Mouse (Mus musculus) neural tube, embryonic 15.5 days (tissue): ENCODE measurements at regions not wholly inside any gene's neighbourhood (a gene's known extent, or its start where the extent isn't known, plus 50 kb on each side); places are given as distances from the start of the nearest gene placed in this dataset.

Experiments used
- ATAC-seq: fragments of 200-750 bp; cut with Nextera tagmentation; 2 replicates; pipeline ENCODE4 v1.8.0; 2017; ENCODE audit warnings: mild to moderate bottlenecking, moderate TSS enrichment, moderate library complexity; ENCODE audit not compliant: low FRiP score
- H3K27ac ChIP-seq: fragments of 300-500 bp; sonication (generic); replicated peaks from 2 replicates; pipeline ENCODE4 v1.5.1; 2015; ENCODE audit warnings: mild to moderate bottlenecking, inconsistent platforms
- H3K27me3 ChIP-seq: fragments of 300-500 bp; sonication (generic); replicated peaks from 2 replicates; pipeline ENCODE4 v1.6.1; 2015; ENCODE audit warnings: inconsistent platforms
- H3K36me3 ChIP-seq: fragments of 300-500 bp; sonication (generic); 2 replicates; pipeline ENCODE4 v1.6.1; 2015; ENCODE audit warnings: inconsistent platforms
- H3K4me1 ChIP-seq: fragments of 300-500 bp; sonication (generic); 2 replicates; pipeline ENCODE4 v1.6.1; 2015; ENCODE audit warnings: inconsistent platforms
- H3K4me2 ChIP-seq: fragments of 300-500 bp; sonication (generic); 2 replicates; pipeline ENCODE4 v1.6.1; 2015; ENCODE audit warnings: inconsistent platforms, mild to moderate bottlenecking, moderate library complexity
- H3K4me3 ChIP-seq: fragments of 300-500 bp; sonication (generic); replicated peaks from 2 replicates; pipeline ENCODE4 v1.5.1; 2015; ENCODE audit warnings: mild to moderate bottlenecking, inconsistent platforms
- H3K9ac ChIP-seq: fragments of 300-500 bp; sonication (generic); replicated peaks from 2 replicates; pipeline ENCODE4 v1.6.1; 2015; ENCODE audit warnings: mild to moderate bottlenecking, inconsistent platforms
- H3K9me3 ChIP-seq: fragments of 300-500 bp; sonication (generic); replicated peaks from 2 replicates; pipeline ENCODE4 v1.6.1; 2016; ENCODE audit warnings: inconsistent platforms
- WGBS: fragments of 180-500 bp; shearing (Covaris S2); methylation state at CpG from one replicate; pipeline ENCODE4 v1.1.7; 2015; ENCODE audit warnings: mixed read lengths; 5-methylcytosine and 5-hydroxymethylcytosine counted together

- no peaks in the 10 kb centered on the region for H3K36me3 ChIP-seq
- H3K27me3 ChIP-seq: no peaks in the 10 kb centered on the region
- no peak overlapping the region for H3K9ac ChIP-seq
- no peaks in the 10 kb centered on the region for H3K9me3 ChIP-seq
- no peak overlapping the region for H3K27ac ChIP-seq
- ATAC-seq: no peak
- H3K4me2 ChIP-seq: no peak overlapping the region
- WGBS: 92% methylated on average over 1 of the region's 1 CpGs
- H3K4me1 ChIP-seq: no peaks in the 10 kb centered on the region
- H3K4me3 ChIP-seq: no peak overlapping the region
Measured at GRCm38 (mm10) chr3:20892916-20893430, 526.0 kb upstream of the Agtr1b start.

- no peak overlapping the region for H3K4me3 ChIP-seq
- H3K9me3 ChIP-seq: no peaks in the 10 kb centered on the region
- no peak for ATAC-seq
- WGBS: 88% methylated on average over 2 of the region's 2 CpGs
- H3K27me3 ChIP-seq: no peaks in the 10 kb centered on the region
- H3K9ac ChIP-seq: no peak overlapping the region
- H3K27ac ChIP-seq: no peak overlapping the region
- no peaks in the 10 kb centered on the region for H3K4me1 ChIP-seq
- H3K36me3 ChIP-seq: no peaks in the 10 kb centered on the region
- no peak overlapping the region for H3K4me2 ChIP-seq
Measured at GRCm38 (mm10) chr3:20864241-20864640, 497.3 kb upstream of the Agtr1b start.

DNA sequence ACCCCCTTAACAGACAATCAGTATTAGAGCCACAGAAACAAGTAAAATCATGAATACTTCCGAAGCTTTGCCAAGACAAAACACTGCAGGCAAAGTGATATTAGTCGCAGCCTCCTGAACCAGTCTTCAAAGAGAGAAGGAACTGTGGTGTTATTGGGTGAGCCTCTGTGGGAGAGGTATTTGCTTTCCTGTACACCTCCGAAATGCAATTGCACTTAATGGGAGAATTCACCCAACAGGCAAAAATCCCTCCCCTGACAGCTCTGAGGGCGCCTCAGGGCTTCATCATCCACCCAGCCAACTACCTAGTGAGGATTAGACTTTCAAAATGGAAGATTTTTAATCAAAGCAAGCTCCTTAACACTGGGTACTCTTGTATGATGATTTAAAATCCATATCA, 464.1 kb upstream of the Agtr1b start:
- 77% methylated on average over 4 of the region's 4 CpGs for WGBS
- Histone ChIP-seq H3K4me1 (no peaks in the 10 kb centered on the region), H3K9me3 (no peaks in the 10 kb centered on the region), H3K9ac (no peak overlapping the region), H3K27me3 (no peaks in the 10 kb centered on the region), H3K27ac (no peak overlapping the region), H3K4me3 (no peak overlapping the region), H3K4me2 (no peak overlapping the region), H3K36me3 (no peaks in the 10 kb centered on the region)
- no peak for ATAC-seq

GRCm38 (mm10) chr3:20829391-20829790, 462.4 kb upstream of the Agtr1b start:
- ATAC-seq: no peak
- Histone ChIP-seq H3K27me3 (no peaks in the 10 kb centered on the region), H3K4me1 (no peaks in the 10 kb centered on the region), H3K4me2 (no peak overlapping the region), H3K4me3 (no peak overlapping the region), H3K9ac (no peak overlapping the region), H3K36me3 (no peaks in the 10 kb centered on the region), H3K27ac (no peak overlapping the region), H3K9me3 (no peaks in the 10 kb centered on the region)
- WGBS: 75% methylated on average over 1 of the region's 1 CpGs

DNA sequence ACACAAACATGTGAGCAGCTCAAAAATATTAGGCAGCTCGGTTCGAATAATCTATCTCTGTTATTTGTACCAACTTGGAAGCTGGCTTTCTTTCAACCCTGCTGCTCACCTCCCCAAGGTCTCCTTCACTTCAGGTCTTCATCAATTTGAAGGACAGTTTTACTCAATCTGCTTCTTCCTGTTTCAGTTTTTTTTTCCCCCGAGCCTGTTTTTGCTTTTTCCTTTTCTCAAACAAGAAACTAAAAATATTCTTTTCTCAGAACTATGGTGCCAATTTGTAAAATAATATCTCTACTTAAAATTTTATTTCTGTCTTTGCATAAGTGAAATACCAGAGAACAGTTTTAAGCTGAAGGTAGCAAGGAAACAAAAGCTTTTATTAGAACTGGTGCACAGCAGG, 461.8 kb upstream of the Agtr1b start:
- Histone ChIP-seq H3K4me1 (no peaks in the 10 kb centered on the region), H3K27ac (no peak overlapping the region), H3K9me3 (no peaks in the 10 kb centered on the region), H3K27me3 (no peaks in the 10 kb centered on the region), H3K36me3 (no peaks in the 10 kb centered on the region), H3K9ac (no peak overlapping the region), H3K4me2 (no peak overlapping the region), H3K4me3 (no peak overlapping the region)
- ATAC-seq: no peak
- WGBS: 78% methylated on average over 3 of the region's 3 CpGs

- Histone ChIP-seq H3K27me3 (no peaks in the 10 kb centered on the region), H3K36me3 (no peaks in the 10 kb centered on the region), H3K27ac (no peak overlapping the region), H3K4me3 (no peak overlapping the region), H3K9ac (no peak overlapping the region), H3K4me2 (no peak overlapping the region), H3K9me3 (no peaks in the 10 kb centered on the region), H3K4me1 (no peaks in the 10 kb centered on the region)
- ATAC-seq: no peak
- 90% methylated on average over 4 of the region's 4 CpGs for WGBS
Measured at GRCm38 (mm10) chr3:20825661-20826334, 458.8 kb upstream of the Agtr1b start.

DNA sequence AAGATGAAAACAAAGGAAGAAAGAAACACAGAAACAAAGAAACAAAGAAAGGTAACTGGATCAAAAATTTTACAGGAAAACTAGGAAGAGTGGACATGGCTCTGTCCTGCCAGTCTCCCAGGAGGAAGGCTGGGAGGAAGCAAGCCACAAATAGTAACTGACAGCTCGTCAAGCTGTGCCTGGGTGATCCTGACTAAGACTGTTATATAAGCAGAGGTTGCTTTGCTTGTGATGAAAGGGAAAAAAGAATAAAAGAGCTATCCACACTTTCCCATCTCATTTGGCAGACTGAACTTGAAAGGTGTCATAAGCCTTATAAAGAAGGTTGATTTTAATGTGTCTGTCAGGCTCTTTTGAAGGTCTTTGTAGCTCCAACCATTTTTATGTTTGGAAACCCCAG, 455.2 kb upstream of the Agtr1b start:
- Histone ChIP-seq H3K36me3 (no peaks in the 10 kb centered on the region), H3K9me3 (no peaks in the 10 kb centered on the region), H3K4me1 (no peaks in the 10 kb centered on the region), H3K9ac (no peak overlapping the region), H3K4me3 (no peak overlapping the region), H3K4me2 (no peak overlapping the region), H3K27me3 (no peaks in the 10 kb centered on the region), H3K27ac (no peak overlapping the region)
- WGBS: 62% methylated on average over 1 of the region's 1 CpGs
- ATAC-seq: no peak

- Histone ChIP-seq H3K36me3 (no peaks in the 10 kb centered on the region), H3K9ac (no peak overlapping the region), H3K4me2 (no peak overlapping the region), H3K9me3 (no peaks in the 10 kb centered on the region), H3K4me3 (no peak overlapping the region), H3K4me1 (no peaks in the 10 kb centered on the region), H3K27ac (no peak overlapping the region), H3K27me3 (no peaks in the 10 kb centered on the region)
- no peak for ATAC-seq
- WGBS: 83% methylated on average over 4 of the region's 4 CpGs
Measured at GRCm38 (mm10) chr3:20821712-20822111, 454.7 kb upstream of the Agtr1b start.

GRCm38 (mm10) chr3:20820047-20820446, 453.1 kb upstream of the Agtr1b start:
- no peak overlapping the region for H3K9ac ChIP-seq
- H3K4me3 ChIP-seq: no peak overlapping the region
- no peaks in the 10 kb centered on the region for H3K9me3 ChIP-seq
- WGBS: 96% methylated on average over 3 of the region's 3 CpGs
- no peaks in the 10 kb centered on the region for H3K4me1 ChIP-seq
- no peak overlapping the region for H3K27ac ChIP-seq
- H3K4me2 ChIP-seq: no peak overlapping the region
- no peaks in the 10 kb centered on the region for H3K36me3 ChIP-seq
- H3K27me3 ChIP-seq: no peaks in the 10 kb centered on the region
- ATAC-seq: no peak

GRCm38 (mm10) chr3:20819586-20819985, 452.6 kb upstream of the Agtr1b start:
- no peaks in the 10 kb centered on the region for H3K36me3 ChIP-seq
- no peak overlapping the region for H3K27ac ChIP-seq
- no peaks in the 10 kb centered on the region for H3K4me1 ChIP-seq
- no peak overlapping the region for H3K4me2 ChIP-seq
- no peaks in the 10 kb centered on the region for H3K27me3 ChIP-seq
- no peak for ATAC-seq
- WGBS: 42% methylated on average over 1 of the region's 1 CpGs
- no peak overlapping the region for H3K4me3 ChIP-seq
- no peaks in the 10 kb centered on the region for H3K9me3 ChIP-seq
- H3K9ac ChIP-seq: no peak overlapping the region

GRCm38 (mm10) chr3:20816613-20817012, 449.6 kb upstream of the Agtr1b start:
- H3K9ac ChIP-seq: no peak overlapping the region
- H3K36me3 ChIP-seq: no peaks in the 10 kb centered on the region
- no peak overlapping the region for H3K4me2 ChIP-seq
- no peaks in the 10 kb centered on the region for H3K27me3 ChIP-seq
- no peak overlapping the region for H3K4me3 ChIP-seq
- WGBS: 70% methylated on average over 1 of the region's 1 CpGs
- H3K4me1 ChIP-seq: no peaks in the 10 kb centered on the region
- 0 out of 2 replicates have a peak, but pooled peaks cover 3% of the 10 kb centered on the region for H3K9me3 ChIP-seq
- ATAC-seq: no peak
- H3K27ac ChIP-seq: no peak overlapping the region

- Histone ChIP-seq H3K4me1 (no peaks in the 10 kb centered on the region), H3K9me3 (no peaks in the 10 kb centered on the region), H3K27me3 (no peaks in the 10 kb centered on the region), H3K27ac (no peak overlapping the region), H3K4me3 (no peak overlapping the region), H3K9ac (no peak overlapping the region), H3K4me2 (no peak overlapping the region), H3K36me3 (no peaks in the 10 kb centered on the region)
- whole genome bisulfite sequencing: 40% methylated on average over 1 of the region's 1 CpGs
- no peak for ATAC-seq
Measured at GRCm38 (mm10) chr3:20794256-20794655, 427.3 kb upstream of the Agtr1b start.
